Mouse (Mus musculus) ZHBTc4 (cell line): Measurements from ENCODE around the gene Eipr1.

Source experiments
- DNase-seq: peaks from one replicate; pipeline ENCODE4 v3.0.0-alpha.2; 2011; ENCODE audit warnings: low read depth, low spot score

Eipr1 gene

GRCm38 (mm10) chr12:28817891-28818290 lies 66.3 kb downstream of the Eipr1 start:
- no peak for DNase-seq

GRCm38 (mm10) chr12:28823518-28823917 lies 71.9 kb downstream of the Eipr1 start:
- DNase-seq, result no peak

GRCm38 (mm10) chr12:28829502-28829901 lies 77.9 kb downstream of the Eipr1 start:
- peak; percentile 49 for DNase-seq

GRCm38 (mm10) chr12:28830471-28830870 lies 78.9 kb downstream of the Eipr1 start:
- no peak for DNase-seq

- DNase-seq, result peak; percentile 70
Measured at GRCm38 (mm10) chr12:28831066-28831733, 79.6 kb downstream of the Eipr1 start.

- DNase-seq, result no peak
Measured at GRCm38 (mm10) chr12:28834266-28834665, 82.7 kb downstream of the Eipr1 start.

GRCm38 (mm10) chr12:28835683-28836082 lies 84.1 kb downstream of the Eipr1 start:
- no peak for DNase-seq

GRCm38 (mm10) chr12:28838268-28838667 lies 86.7 kb downstream of the Eipr1 start:
- no peak for DNase-seq

GRCm38 (mm10) chr12:28838971-28839370 lies 87.4 kb downstream of the Eipr1 start:
- DNase-seq, result no peak

- no peak for DNase-seq
Measured at GRCm38 (mm10) chr12:28841179-28841698, 89.6 kb downstream of the Eipr1 start.

- no peak for DNase-seq
Measured at GRCm38 (mm10) chr12:28845811-28846210, 94.2 kb downstream of the Eipr1 start.

- no peak for DNase-seq
Measured at GRCm38 (mm10) chr12:28847401-28847800, 95.8 kb downstream of the Eipr1 start.

- no peak for DNase-seq
Measured at GRCm38 (mm10) chr12:28848726-28849612, 97.4 kb downstream of the Eipr1 start.

GRCm38 (mm10) chr12:28859495-28860263 lies 108.1 kb downstream of the Eipr1 start:
- no peak for DNase-seq

GRCm38 (mm10) chr12:28860264-28860560 lies 108.6 kb downstream of the Eipr1 start:
- DNase-seq, result no peak

- DNase-seq, result no peak
Measured at GRCm38 (mm10) chr12:28863260-28863659, 111.7 kb downstream of the Eipr1 start.

GRCm38 (mm10) chr12:28866121-28866520 lies 114.5 kb downstream of the Eipr1 start:
- no peak for DNase-seq

- no peak for DNase-seq
Measured at GRCm38 (mm10) chr12:28868794-28869193, 117.2 kb downstream of the Eipr1 start.

- DNase-seq, result no peak
Measured at GRCm38 (mm10) chr12:28872271-28872670, 120.7 kb downstream of the Eipr1 start.

GRCm38 (mm10) chr12:28874781-28875251 lies 123.2 kb downstream of the Eipr1 start:
- no peak for DNase-seq

GRCm38 (mm10) chr12:28875471-28875870 lies 123.9 kb downstream of the Eipr1 start:
- no peak for DNase-seq

- no peak for DNase-seq
Measured at GRCm38 (mm10) chr12:28880471-28880870, 128.9 kb downstream of the Eipr1 start.
